Mouse (Mus musculus): Measurements from ENCODE around the gene Tusc2. TPM values are rescaled to one million over a fixed set of nuclear protein-coding genes. Genes with fewer than 3 reads are reported as not detected.

Gene Tusc2
- polyA plus RNA-seq, 1 experiment from 2014 or later = 54.1 TPM

GRCm38 (mm10) chr9:107547026-107547425, 16.0 kb upstream of the Tusc2 start, which contains the start of gene Zmynd10:
Gene Zmynd10 (plus strand): TSS chr9:107547298.
- WGBS = 4% methylated on average over 20 of the region's 20 CpGs
- Histone ChIP-seq H3K4me1 (peaks cover 38% of the 10 kb centered on the region), H3K4me3 (0 out of 2 replicates have a peak within 1 kb of the TSS, but pooled peaks have one; percentile 12)

GRCm38 (mm10) chr9:107547957-107548356, 15.1 kb upstream of the Tusc2 start:
- Histone ChIP-seq H3K9ac (no peak overlapping the region), H3K4me3 (no peak overlapping the region), H3K27ac (no peak overlapping the region), H3K9me3 (no peaks in the 10 kb centered on the region), H3K27me3 (peaks cover 13% of the 10 kb centered on the region; the same call in 1 of the 2 replicates), H3K4me1 (peaks cover 40% of the 10 kb centered on the region), H3K36me3 (peaks cover 20% of the 10 kb centered on the region), H3K4me2 (replicated peaks) (no peak overlapping the region)
- no peak for ATAC-seq (ENCODE audit: insufficient number of reproducible peaks, insufficient read depth, low FRiP score, low TSS enrichment)
- 76% methylated on average over 5 of the region's 5 CpGs for WGBS

More at GRCm38 (mm10) chr9:107547026-107547425, 16.0 kb upstream of the Tusc2 start, which contains the start of gene Zmynd10:
- Histone ChIP-seq H3K27ac (no peak within 1 kb of the TSS), H3K4me2 (replicated peaks) (peak within 1 kb of the TSS; percentile 41), H3K9ac (0 out of 2 replicates have a peak within 1 kb of the TSS, but pooled peaks have one; percentile 5), H3K36me3 (peaks cover 20% of the 10 kb centered on the region), H3K27me3 (peaks cover 13% of the 10 kb centered on the region; the same call in 1 of the 2 replicates), H3K9me3 (no peaks in the 10 kb centered on the region)
- peak; percentile 48; the same call in 1 of the 2 replicates for ATAC-seq (ENCODE audit: insufficient number of reproducible peaks, insufficient read depth, low FRiP score, low TSS enrichment)

- H3K4me2 ChIP-seq (replicated peaks) = no peak overlapping the region
- no peaks in the 10 kb centered on the region for H3K9me3 ChIP-seq
- H3K27me3 ChIP-seq = peaks cover 13% of the 10 kb centered on the region; the same call in 1 of the 2 replicates
- no peak overlapping the region for H3K27ac ChIP-seq
- no peak overlapping the region for H3K9ac ChIP-seq
- ATAC-seq (ENCODE audit: insufficient number of reproducible peaks, insufficient read depth, low FRiP score, low TSS enrichment) = no peak
- peaks cover 46% of the 10 kb centered on the region for H3K4me1 ChIP-seq
- WGBS = 88% methylated on average over 10 of the region's 10 CpGs
- peaks cover 16% of the 10 kb centered on the region for H3K36me3 ChIP-seq
- H3K4me3 ChIP-seq = no peak overlapping the region
Observed at GRCm38 (mm10) chr9:107548820-107549219, 14.2 kb upstream of the Tusc2 start.

GRCm38 (mm10) chr9:107549297-107550074, 13.6 kb upstream of the Tusc2 start:
- H3K27ac ChIP-seq = no peak overlapping the region
- no peaks in the 10 kb centered on the region for H3K9me3 ChIP-seq
- H3K4me1 ChIP-seq = peaks cover 46% of the 10 kb centered on the region
- H3K9ac ChIP-seq = no peak overlapping the region
- H3K27me3 ChIP-seq = peaks cover 13% of the 10 kb centered on the region; the same call in 1 of the 2 replicates
- ATAC-seq (ENCODE audit: insufficient number of reproducible peaks, insufficient read depth, low FRiP score, low TSS enrichment) = no peak
- no peak overlapping the region for H3K4me3 ChIP-seq
- H3K4me2 ChIP-seq (replicated peaks) = no peak overlapping the region
- WGBS = 82% methylated on average over 20 of the region's 20 CpGs
- H3K36me3 ChIP-seq = peaks cover 10% of the 10 kb centered on the region

- peaks cover 13% of the 10 kb centered on the region; the same call in 1 of the 2 replicates for H3K27me3 ChIP-seq
- peak overlapping the region; percentile 70 for H3K9ac ChIP-seq
- H3K9me3 ChIP-seq = no peaks in the 10 kb centered on the region
- no peaks in the 10 kb centered on the region for H3K36me3 ChIP-seq
- H3K4me1 ChIP-seq = peaks cover 48% of the 10 kb centered on the region
- peak overlapping the region; percentile 83 for H3K4me2 ChIP-seq (replicated peaks)
- no peak overlapping the region; the same call in 1 of the 2 replicates for H3K27ac ChIP-seq
- 24% methylated on average over 23 of the region's 23 CpGs for WGBS
- H3K4me3 ChIP-seq = peak overlapping the region; percentile 49
- ATAC-seq (ENCODE audit: insufficient number of reproducible peaks, insufficient read depth, low FRiP score, low TSS enrichment) = no peak
Observed at GRCm38 (mm10) chr9:107550491-107551116, 12.5 kb upstream of the Tusc2 start.

- H3K9ac ChIP-seq = peak within 1 kb of the TSS; percentile 70
- peak; percentile 7; the same call in 1 of the 2 replicates for ATAC-seq (ENCODE audit: insufficient number of reproducible peaks, insufficient read depth, low FRiP score, low TSS enrichment)
- H3K4me3 ChIP-seq = peak within 1 kb of the TSS; percentile 49
- H3K27ac ChIP-seq = peak within 1 kb of the TSS; percentile 59
- H3K27me3 ChIP-seq = peaks cover 13% of the 10 kb centered on the region; the same call in 1 of the 2 replicates
- H3K9me3 ChIP-seq = no peaks in the 10 kb centered on the region
- H3K4me1 ChIP-seq = peaks cover 55% of the 10 kb centered on the region
- peak within 1 kb of the TSS; percentile 83 for H3K4me2 ChIP-seq (replicated peaks)
- under 1% methylated on average over 63 of the region's 63 CpGs for WGBS
- 0 out of 2 replicates have a peak, but pooled peaks cover under 1% of the 10 kb centered on the region for H3K36me3 ChIP-seq
Observed at GRCm38 (mm10) chr9:107551117-107551889, 11.8 kb upstream of the Tusc2 start, which contains the start of gene Rassf1. Gene Rassf1 (plus strand): TSS chr9:107551555.

- peak overlapping the region; percentile 59 for H3K27ac ChIP-seq
- H3K4me2 ChIP-seq (replicated peaks) = peak overlapping the region; percentile 83
- H3K9me3 ChIP-seq = no peaks in the 10 kb centered on the region
- peaks cover 55% of the 10 kb centered on the region for H3K4me1 ChIP-seq
- 0 out of 2 replicates have a peak, but pooled peaks cover 7% of the 10 kb centered on the region for H3K36me3 ChIP-seq
- H3K27me3 ChIP-seq = peaks cover 13% of the 10 kb centered on the region; the same call in 1 of the 2 replicates
- 7% methylated on average over 8 of the region's 8 CpGs for WGBS
- H3K4me3 ChIP-seq = peak overlapping the region; percentile 49
- no peak for ATAC-seq (ENCODE audit: insufficient number of reproducible peaks, insufficient read depth, low FRiP score, low TSS enrichment)
- peak overlapping the region; percentile 70 for H3K9ac ChIP-seq
Observed at GRCm38 (mm10) chr9:107551890-107552355, 11.1 kb upstream of the Tusc2 start.

- peaks cover 49% of the 10 kb centered on the region for H3K4me1 ChIP-seq
Observed at GRCm38 (mm10) chr9:107552690-107553393, 10.2 kb upstream of the Tusc2 start.

GRCm38 (mm10) chr9:107553541-107554318, 9.3 kb upstream of the Tusc2 start:
- H3K4me3 ChIP-seq = peak overlapping the region; percentile 78
- peak; percentile 49 for ATAC-seq (ENCODE audit: insufficient number of reproducible peaks, insufficient read depth, low FRiP score, low TSS enrichment)
- H3K9ac ChIP-seq = peak overlapping the region; percentile 79
- 6% methylated on average over 37 of the region's 37 CpGs for WGBS
- peak overlapping the region; percentile 69 for H3K27ac ChIP-seq
- H3K4me2 ChIP-seq (replicated peaks) = peak overlapping the region; percentile 83
- peaks cover 25% of the 10 kb centered on the region for H3K36me3 ChIP-seq
- no peaks in the 10 kb centered on the region for H3K9me3 ChIP-seq
- H3K4me1 ChIP-seq = peaks cover 49% of the 10 kb centered on the region
- peaks cover 13% of the 10 kb centered on the region; the same call in 1 of the 2 replicates for H3K27me3 ChIP-seq

More at GRCm38 (mm10) chr9:107552690-107553393, 10.2 kb upstream of the Tusc2 start:
- ATAC-seq (ENCODE audit: insufficient number of reproducible peaks, insufficient read depth, low FRiP score, low TSS enrichment) = no peak
- peaks cover 16% of the 10 kb centered on the region for H3K36me3 ChIP-seq
- H3K27me3 ChIP-seq = peaks cover 13% of the 10 kb centered on the region; the same call in 1 of the 2 replicates
- H3K4me3 ChIP-seq = no peak overlapping the region
- H3K4me2 ChIP-seq (replicated peaks) = peak overlapping the region; percentile 83
- H3K27ac ChIP-seq = no peak overlapping the region
- H3K9ac ChIP-seq = no peak overlapping the region; the same call in 1 of the 2 replicates
- H3K9me3 ChIP-seq = no peaks in the 10 kb centered on the region
- WGBS = 86% methylated on average over 5 of the region's 5 CpGs

Data from embryonic facial prominence, embryonic 12.5 days (tissue).